Comparison of ENCODE assay signal across 8 mouse cellular contexts in the genomic region with DNA sequence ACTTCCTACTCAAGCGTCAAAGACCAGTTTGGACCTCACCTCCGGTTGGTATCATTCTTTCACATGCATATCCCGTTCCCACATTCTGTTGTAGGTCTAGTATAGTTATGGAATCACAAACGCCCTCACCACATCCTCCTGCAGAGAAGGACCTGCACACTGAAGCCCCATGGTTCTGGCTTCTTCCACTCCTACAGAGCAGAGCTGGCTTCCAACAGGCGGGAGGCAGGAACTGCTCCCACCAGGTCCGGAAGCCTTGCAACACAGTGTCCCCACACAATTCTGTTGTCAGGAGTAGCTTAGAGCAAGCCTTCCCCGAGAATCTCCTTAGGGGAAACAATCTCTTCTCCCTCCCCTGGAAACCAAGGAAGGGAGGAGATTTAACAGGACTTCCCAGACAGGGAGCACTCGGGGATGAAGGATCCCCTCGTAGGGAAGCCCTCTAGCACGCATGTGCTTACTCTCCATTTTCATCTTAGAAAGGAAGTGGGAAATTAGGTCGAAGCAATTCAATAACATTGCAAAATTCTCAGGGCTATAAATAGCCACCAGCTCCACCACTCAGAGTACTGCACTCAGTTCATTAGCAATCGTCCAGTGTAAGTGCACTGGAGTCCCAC. TPM values are rescaled to one million over a fixed set of nuclear protein-coding genes. Genes with fewer than 3 reads are reported as not detected.
DNase-seq lines count a peak whose midpoint lies in the region; ATAC-seq lines count a peak whose summit lies in the region.

No protein-coding gene starts in this region.

- H3K27ac ChIP-seq in midbrain, embryonic 16.5 days (ENCODE audit: low read length): peak overlapping the region; percentile 73

- H3K9me3 ChIP-seq in midbrain, embryonic 16.5 days (replicated peaks; ENCODE audit: control insufficient read depth, low read length, poor library complexity, severe bottlenecking): no peaks in the 10 kb centered on the region

- no peaks in the 10 kb centered on the region for H3K27me3 ChIP-seq in midbrain, embryonic 16.5 days (ENCODE audit: control insufficient read depth, insufficient read depth, low read depth, low read length)

- intact Hi-C loops in left cerebral cortex, postnatal 25 days (cut with DNase I): no loop called here

- ATAC-seq in midbrain, embryonic 16.5 days: no peak

- peak; percentile 49 to 76 for DNase-seq in left cerebral cortex, adult 18-20 months (ENCODE audit: low spot score in 2 of 2)
- no peak for DNase-seq in left cerebral cortex, adult 11 months (ENCODE audit: low spot score)
- DNase-seq in cerebellum, adult 8-10 months: peak; percentile 55
- peak; percentile 57 to 81 for DNase-seq in heart, adult 9 months (ENCODE audit: low spot score in 2 of 2)
- peak; percentile 53 to 86 for DNase-seq in left cerebral cortex, postnatal 25 days (ENCODE audit: low spot score in 2 of 2)
- DNase-seq in urinary bladder, postnatal 4 days (ENCODE audit: low spot score in 2 of 2): no peak
- DNase-seq in MN1 (ENCODE audit: low spot score): no peak

- 65% methylated on average over 12 of the region's 12 CpGs for WGBS in midbrain, embryonic 16.5 days

- peaks cover 66% of the 10 kb centered on the region for H3K4me1 ChIP-seq in midbrain, embryonic 16.5 days (ENCODE audit: control insufficient read depth, insufficient read depth, low read length)

- H3K4me2 ChIP-seq in midbrain, embryonic 16.5 days (ENCODE audit: low read length): no peak overlapping the region

- H3K36me3 ChIP-seq in midbrain, embryonic 16.5 days (ENCODE audit: control insufficient read depth, insufficient read depth, low read length): no peaks in the 10 kb centered on the region

- H3K9ac ChIP-seq in midbrain, embryonic 16.5 days (ENCODE audit: low read depth, low read length): peak overlapping the region; percentile 0; the same call in 1 of the 2 replicates

- H3K4me3 ChIP-seq in midbrain, embryonic 16.5 days (ENCODE audit: low read depth, low read length): no peak overlapping the region

RNA-seq across cellular contexts. Expression of gene Elmo2, which starts 5.6 kb away (rescaled TPM):
- 100 to 1,000 TPM; 145 to 166 TPM for total RNA-seq in left cerebral cortex, adult 18-20 months (2021)
- total RNA-seq in left cerebral cortex, postnatal 25 days (2021): 100 to 1,000 TPM; 171 to 173 TPM
- polyA plus RNA-seq in midbrain, embryonic 16.5 days (2015; fragmentation: Nextera tagmentation; extraction: Ambion mirVana): 108 and 112 TPM in 2 replicates

RNA-seq across cellular contexts. Expression of gene Slc35c2, which starts 33.0 kb away (rescaled TPM):
- total RNA-seq in left cerebral cortex, adult 18-20 months (2021): 10 to 100 TPM; 58.2 to 60.6 TPM
- total RNA-seq in left cerebral cortex, postnatal 25 days (2021): 10 to 100 TPM; 55.3 to 56.6 TPM
- polyA plus RNA-seq in midbrain, embryonic 16.5 days (2015; fragmentation: Nextera tagmentation; extraction: Ambion mirVana): 68.0 and 71.9 TPM in 2 replicates

RNA-seq across cellular contexts. Expression of gene Zfp663, which starts 47.9 kb away (rescaled TPM):
- total RNA-seq in left cerebral cortex, adult 18-20 months (2021): not detected
- under 1 TPM in 1 of 2 experiments, not detected in 1; 0.50 TPM for total RNA-seq in left cerebral cortex, postnatal 25 days (2021)
- 7.3 and 9.1 TPM in 2 replicates for polyA plus RNA-seq in midbrain, embryonic 16.5 days (2015; fragmentation: Nextera tagmentation; extraction: Ambion mirVana)

Comparison
In these comparisons a context has a peak if more than half of its experiments do, and no peak if none do; other contexts are left out.
1. DNase-seq: peak in left cerebral cortex, adult 18-20 months (2 of 2), cerebellum, adult 8-10 months (single experiment), heart, adult 9 months (2 of 2) and left cerebral cortex, postnatal 25 days (2 of 2); none in left cerebral cortex, adult 11 months (single experiment), urinary bladder, postnatal 4 days (0 of 2) and MN1 (single experiment).